Mouse (Mus musculus): Measurements from ENCODE around the gene Sema3b. TPM values are rescaled to one million over a fixed set of nuclear protein-coding genes. Genes with fewer than 3 reads are reported as not detected.

The Sema3b gene
- total RNA-seq, 1 experiment from 2014 or later = 0.12 TPM

DNA sequence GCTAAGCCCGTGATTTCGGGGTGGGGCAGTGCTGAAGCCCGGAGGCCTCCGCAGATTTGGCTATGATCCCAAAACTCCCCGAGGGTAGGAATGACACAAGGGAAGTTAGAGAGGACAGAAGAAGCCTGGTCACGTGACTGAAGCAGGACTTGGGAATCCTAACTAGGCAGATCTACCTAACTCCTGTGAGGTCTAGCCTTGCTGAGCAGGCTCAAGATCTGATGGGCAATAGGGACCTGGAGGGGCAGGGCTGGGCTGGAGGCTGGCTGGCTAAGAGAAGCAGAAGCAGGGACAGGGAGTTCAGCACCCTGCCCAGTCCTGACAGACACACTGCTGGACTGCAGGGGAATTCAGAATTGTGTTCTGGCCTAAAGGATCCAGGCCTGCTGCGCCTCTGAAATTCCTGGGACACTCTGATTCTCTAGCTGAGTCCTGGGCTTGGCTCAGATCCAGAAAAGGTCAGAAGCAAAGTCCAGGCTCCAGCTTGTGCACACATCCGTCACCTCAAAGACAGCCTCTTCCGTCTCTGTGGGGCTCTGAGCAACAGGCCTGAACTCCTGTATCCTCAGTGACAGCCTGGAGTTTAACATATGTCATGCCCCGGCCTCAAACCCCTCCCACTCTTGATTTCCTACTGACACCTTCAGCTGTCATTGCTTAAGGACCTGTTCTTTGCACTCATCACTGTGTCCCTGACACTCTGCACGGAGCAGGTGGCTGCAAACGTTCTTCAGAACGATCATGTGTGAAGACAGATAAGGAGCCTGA lies 9.9 kb upstream of the Sema3b start:
- ATAC-seq (ENCODE audit: extremely low read depth, insufficient number of reproducible peaks, low FRiP score, poor library complexity, severe bottlenecking) = no peak

DNA sequence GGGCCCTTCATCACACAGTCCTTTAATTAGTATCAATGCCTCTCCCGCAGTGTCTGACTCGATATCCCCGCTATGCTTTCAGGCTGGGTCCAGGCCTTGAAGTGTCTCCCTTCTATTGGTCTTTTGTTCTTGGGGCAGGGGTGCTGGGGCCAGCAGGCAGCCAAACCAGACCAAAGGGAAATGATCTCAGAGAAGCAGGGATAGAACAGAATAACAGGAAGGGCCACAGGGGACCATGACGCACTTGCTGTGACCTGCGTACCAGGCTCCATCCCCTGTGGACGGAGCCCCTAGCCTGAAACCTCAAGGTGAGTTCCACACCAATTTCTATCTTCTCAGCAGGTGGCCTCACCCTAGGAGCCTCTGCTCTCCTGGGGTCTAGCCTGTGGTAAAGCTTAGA lies 9.1 kb upstream of the Sema3b start:
- no peak for ATAC-seq (ENCODE audit: extremely low read depth, insufficient number of reproducible peaks, low FRiP score, poor library complexity, severe bottlenecking)

DNA sequence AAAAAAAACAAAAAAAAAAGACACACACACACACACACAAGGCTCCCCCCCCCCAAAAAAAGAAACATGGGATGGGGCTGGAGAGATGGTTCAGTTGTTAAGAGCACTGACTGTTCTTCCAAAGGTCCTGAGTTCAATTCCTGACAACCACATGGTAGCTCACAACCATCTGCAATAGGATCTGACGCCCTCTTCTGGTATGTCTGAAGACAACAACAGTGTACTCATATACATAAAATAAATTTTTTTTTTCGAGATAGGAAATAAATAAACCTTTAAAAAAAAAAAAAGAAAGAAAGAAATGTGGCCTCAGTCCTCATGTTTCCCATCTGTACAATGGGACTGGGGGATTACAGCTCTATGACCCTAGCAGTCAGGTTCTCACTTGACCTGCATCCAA lies 8.4 kb upstream of the Sema3b start:
- ATAC-seq (ENCODE audit: extremely low read depth, insufficient number of reproducible peaks, low FRiP score, poor library complexity, severe bottlenecking) = no peak

DNA sequence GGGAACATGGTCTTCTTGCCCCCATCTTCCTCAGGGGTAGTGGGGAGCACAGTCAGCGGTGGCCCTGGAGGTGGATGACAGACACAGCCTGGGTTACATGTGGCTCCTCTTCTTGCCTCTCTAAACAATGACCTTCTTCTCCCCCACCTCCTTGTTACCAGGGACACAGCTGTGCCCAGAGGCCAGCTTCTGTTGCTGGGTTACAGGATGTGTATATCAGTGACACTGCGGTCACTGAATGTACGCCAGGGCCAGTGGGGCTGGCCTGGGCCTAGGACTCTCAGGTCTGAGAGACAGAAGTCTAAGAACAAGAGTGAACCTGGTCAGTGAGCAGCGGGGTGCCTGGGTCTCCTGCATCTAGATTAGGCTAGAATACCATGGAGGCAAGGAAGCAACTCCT lies 6.0 kb upstream of the Sema3b start:
- ATAC-seq (ENCODE audit: extremely low read depth, insufficient number of reproducible peaks, low FRiP score, poor library complexity, severe bottlenecking) = no peak

DNA sequence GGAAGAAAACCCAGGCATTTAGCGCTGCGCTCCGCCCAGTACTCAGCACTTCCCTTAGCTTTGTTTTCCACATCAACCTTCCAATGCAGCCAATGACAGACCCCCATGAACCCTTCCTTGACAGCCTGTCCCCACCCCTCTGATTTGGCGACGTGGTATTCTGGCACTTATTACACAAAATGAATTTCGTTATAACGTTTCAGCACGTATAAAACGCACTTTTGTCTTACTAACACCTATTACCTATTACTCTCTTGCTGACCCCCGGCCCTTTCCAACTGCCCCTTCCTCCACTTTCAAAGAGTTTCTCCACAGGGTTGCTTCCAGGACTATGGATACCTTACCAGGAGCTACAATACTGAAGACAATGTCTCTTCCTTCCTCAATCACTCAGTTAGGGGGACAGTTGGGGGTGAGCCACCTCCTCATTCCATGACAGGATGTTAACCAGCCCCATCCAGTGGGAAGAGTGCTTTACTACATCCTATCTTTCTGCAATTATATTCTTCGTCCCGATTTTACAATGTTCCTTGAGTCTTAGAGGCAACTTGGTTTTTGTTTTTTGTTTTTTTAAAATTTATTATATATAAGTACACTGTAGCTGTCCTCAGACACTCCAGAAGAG lies 4.0 kb upstream of the Sema3b start:
- no peak for ATAC-seq (ENCODE audit: extremely low read depth, insufficient number of reproducible peaks, low FRiP score, poor library complexity, severe bottlenecking)

DNA sequence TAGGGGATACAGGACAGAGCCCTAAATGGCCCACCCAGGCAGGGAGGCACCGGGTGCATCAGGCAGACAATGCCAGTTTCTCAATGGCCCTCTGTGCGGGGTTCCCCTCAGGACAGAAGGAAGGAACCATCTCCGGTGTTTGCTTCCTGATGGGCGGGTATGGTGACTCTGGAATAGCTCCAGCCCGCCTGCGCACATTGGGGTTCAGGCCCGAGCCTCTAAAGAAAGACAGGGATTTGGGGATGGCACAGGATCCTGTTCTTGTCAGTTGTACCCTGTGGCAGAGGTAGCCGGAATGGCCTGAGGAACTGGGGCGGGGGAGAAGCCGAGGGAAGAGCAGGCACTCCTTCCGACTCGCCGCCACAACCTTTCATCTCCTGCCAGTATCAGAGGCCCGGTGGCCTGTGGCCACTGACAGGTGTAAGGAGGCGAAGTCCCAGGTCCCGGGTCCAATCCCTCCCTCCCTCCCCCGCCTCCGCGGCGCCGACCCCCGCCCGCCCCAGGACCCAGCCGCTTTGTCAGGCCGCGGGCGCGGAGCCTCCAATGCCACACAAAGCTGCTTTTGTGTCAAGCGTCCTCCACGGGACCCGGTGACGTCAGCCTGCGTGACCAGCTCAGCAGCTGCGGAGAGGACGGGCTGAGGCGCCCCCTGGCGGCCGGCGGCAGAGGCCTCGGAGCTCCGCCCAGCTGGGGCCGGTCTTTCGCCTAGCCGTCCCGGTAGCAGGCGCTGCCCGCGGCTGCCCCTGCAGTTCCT lies 3.3 kb upstream of the Sema3b start:
- ATAC-seq (ENCODE audit: extremely low read depth, insufficient number of reproducible peaks, low FRiP score, poor library complexity, severe bottlenecking) = peak; percentile 81

DNA sequence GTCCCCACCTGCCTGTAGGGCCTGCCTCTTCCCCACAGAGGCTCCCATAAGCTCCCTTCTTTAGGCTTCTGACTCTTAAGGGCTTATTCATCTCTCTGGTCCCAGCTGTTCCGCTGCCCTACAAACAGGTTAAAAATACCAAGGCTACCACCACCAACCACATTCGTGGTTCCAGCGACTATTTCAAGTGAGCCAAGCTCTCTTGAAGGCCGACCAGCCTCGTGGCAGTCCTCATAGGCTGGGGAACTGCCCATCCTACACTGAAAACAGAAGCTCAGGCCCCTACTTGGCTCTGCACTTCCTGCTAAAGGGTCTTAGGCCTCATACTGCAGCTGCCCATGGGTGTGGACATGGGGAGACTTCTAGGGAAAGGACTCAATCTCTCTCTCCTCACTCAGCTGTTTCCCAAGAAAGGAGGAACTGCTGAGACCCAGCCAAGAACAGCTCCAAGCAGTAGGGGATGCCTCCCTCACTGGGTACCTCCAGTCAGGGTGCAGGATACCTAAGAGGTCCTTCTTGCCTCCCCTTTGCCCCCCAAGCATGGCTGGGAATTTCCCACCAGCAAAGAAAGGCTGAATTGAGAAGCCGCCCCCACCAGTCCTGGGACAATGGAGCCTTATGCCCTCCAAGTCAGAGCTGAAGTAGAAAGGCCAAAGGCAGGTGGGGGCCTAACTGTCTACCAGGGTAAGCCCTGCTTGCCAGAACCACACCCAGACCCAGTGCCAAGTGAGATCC lies 2.6 kb upstream of the Sema3b start:
- ATAC-seq (ENCODE audit: extremely low read depth, insufficient number of reproducible peaks, low FRiP score, poor library complexity, severe bottlenecking) = no peak

DNA sequence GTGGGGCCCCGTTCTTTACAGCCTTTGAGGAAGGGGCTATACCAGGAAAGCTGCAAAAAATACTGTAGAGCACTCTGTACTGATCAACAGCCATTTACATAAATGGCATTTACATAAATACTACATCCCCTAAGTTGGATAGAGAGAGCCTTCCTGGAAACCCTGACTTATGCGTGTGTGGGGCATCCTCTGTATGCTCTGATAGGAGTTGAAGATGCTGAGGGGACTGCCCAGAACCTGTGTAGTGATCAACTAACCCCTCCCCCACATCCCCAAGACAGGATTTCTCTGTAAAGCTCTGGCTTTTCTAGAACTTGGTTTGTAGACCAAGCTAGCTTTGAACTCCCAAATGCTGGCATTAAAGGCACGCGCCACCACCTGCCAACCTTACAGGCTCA lies 403 bp upstream of the Sema3b start:
- ATAC-seq (ENCODE audit: extremely low read depth, insufficient number of reproducible peaks, low FRiP score, poor library complexity, severe bottlenecking) = no peak

DNA sequence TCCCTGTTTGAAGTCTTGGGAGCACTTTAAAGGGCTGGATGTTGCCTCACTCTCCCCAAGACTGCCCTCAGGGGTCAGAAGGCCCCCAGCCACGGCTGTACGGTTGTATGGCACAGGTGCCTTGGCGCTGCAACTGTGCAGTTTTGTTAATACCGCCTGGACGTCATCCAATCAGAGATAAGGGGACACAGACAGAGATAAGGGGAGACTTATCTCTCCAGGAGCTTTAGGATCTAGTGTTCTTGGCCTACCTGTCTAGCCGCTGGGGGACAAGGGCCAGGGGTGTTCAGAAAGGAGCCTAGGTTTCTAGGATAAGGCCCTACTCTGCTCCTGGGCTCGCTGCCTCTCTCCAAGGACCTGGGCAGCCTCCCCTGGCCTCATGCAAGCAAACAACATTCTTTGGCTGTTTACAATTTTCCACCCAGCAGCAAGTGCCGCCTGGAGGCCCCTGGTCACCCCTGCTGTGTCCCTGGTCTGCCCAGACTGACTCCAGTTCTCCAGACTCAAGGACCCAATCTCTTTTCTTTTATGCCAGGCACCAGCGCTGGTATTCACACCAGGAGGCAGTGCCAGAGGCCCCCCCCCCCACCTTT lies 1.3 kb downstream of the Sema3b start:
- ATAC-seq (ENCODE audit: extremely low read depth, insufficient number of reproducible peaks, low FRiP score, poor library complexity, severe bottlenecking) = no peak

DNA sequence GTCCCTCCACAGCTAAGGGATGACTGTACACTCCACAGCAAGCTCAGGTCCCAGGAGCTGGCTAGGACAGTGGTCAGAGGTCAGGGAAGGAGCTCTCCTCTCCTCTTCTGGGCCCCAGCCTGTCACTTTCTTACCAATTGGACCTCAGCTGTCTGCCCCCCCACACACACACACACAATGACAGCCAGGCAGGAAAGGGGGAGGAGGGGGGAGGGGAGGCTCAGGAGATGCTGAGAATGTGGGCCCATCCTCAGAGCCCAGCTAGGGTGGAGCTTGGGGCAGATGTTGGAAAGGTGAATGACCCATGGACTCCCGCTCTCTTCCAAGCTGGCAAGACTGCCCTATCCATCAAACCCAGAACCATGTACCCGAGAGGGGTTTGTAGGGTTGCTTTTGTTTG lies 2.0 kb downstream of the Sema3b start:
- no peak for ATAC-seq (ENCODE audit: extremely low read depth, insufficient number of reproducible peaks, low FRiP score, poor library complexity, severe bottlenecking)

DNA sequence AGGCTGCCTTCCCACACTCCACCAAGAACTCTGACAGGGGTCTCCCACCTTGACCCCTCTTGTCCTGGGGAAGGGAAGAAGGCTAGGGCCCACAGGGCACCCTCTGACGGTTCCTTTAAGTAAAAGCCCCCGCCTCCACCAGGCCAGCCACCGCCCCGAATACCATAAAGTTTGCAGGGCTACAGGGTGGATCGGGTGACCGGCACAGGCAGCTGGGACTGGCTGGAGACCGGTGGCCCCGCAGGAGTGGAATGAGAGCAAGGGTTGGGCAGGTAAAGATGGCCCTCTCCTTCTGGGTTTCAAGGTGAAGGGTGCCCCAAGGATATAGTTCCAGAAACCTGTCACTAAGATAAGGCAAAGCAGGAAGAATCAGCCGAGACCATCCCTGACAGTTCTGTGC lies 2.4 kb downstream of the Sema3b start:
- no peak for ATAC-seq (ENCODE audit: extremely low read depth, insufficient number of reproducible peaks, low FRiP score, poor library complexity, severe bottlenecking)

DNA sequence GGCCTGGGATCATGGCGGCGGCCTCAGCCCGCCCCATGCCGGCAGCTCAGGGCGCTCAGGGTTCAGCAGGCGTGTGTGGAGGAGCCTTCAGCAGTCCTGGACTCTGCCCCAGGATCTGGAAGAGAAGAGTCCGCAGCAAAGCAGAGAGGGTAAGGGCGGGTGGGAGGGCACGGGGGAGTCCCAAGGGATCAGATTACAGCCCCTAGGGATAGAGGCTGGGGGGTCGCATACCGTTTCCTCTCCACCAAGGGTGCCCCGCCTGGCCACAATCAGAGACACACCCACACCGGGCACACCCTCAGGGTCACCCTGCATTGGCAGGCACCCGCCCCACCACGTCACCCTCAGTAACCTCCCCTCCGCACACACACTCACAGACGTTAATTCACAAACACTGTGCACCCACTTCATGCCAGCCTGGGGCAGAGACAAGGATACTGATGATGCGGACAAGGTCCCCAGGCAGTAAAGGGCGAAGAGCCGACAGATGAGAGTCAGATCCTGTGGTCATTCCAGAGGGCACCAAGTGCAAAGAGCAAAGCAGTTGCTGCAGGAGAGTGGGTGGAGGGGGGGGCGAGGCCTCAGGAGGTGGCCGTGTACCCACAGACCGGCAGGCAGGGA lies 3.9 kb downstream of the Sema3b start:
- no peak for ATAC-seq (ENCODE audit: extremely low read depth, insufficient number of reproducible peaks, low FRiP score, poor library complexity, severe bottlenecking)

DNA sequence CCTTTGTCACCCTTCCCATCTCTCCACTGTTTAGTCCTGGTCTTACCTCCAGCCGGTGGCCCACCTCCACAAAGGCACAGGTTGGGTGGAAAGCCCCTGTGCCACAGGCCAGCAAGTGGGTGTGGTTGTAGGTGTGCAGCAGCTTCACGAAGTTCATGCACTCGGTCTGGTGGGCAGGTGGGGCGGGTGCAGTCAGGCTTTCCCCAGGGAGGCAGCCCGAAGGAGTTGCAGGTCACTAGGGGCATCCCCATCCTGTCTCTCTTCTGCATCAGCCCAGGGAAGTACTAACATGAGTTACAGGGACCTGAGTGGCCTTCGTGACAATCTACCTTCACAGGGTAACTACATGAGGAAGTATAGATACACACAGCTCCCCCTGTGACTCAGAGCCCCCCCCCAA lies 5.8 kb downstream of the Sema3b start:
- peak; percentile 34; the same call in 1 of the 2 replicates for ATAC-seq (ENCODE audit: extremely low read depth, insufficient number of reproducible peaks, low FRiP score, poor library complexity, severe bottlenecking)

DNA sequence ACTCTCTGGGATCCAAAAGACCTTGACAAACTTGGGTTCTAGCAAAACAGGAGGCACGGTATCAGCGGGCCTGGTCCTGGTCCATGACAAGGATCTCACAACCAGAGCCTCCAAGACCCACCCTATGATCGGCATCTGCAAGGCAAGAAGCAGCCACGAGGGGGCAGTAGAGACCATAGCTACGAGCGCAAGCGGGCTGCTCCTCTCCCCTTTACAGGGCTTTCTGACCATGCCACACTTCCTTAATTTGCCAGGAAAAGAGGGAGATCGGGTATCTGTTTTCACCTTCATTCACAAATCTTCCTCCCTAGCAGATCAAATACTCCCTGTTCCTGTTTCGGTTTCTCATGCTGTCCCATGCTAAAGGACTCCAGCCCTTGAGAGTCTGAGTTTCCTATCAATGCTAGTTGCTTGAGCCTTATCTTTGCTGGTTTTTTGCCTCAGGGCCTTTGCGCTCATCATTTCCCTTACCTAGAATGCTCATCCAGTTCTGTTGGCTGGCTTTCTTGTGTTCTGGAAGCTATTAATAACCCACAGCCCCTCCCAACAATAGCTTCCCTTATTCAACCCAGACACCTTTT lies 6.9 kb downstream of the Sema3b start:
- peak; percentile 74 for ATAC-seq (ENCODE audit: extremely low read depth, insufficient number of reproducible peaks, low FRiP score, poor library complexity, severe bottlenecking)

DNA sequence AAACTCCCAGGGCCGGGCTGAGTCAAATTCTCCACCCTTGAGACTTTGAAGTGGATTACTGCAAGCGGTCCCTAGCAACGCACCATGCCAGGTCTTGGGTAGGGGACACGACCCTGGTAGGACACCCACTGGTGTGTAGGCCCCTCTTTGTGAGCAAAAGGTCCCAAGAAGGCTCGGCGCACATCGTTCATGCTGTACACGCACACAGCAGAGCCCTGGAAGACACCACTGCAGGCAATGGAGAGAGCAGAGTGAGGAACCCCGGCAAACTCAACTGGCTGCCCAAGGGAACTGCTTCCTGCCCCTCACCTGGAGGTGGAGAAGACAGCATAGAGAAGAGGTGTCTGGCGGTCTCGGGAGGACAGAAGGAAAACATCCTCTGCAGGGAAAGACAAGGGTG lies 7.8 kb downstream of the Sema3b start:
- no peak for ATAC-seq (ENCODE audit: extremely low read depth, insufficient number of reproducible peaks, low FRiP score, poor library complexity, severe bottlenecking)

DNA sequence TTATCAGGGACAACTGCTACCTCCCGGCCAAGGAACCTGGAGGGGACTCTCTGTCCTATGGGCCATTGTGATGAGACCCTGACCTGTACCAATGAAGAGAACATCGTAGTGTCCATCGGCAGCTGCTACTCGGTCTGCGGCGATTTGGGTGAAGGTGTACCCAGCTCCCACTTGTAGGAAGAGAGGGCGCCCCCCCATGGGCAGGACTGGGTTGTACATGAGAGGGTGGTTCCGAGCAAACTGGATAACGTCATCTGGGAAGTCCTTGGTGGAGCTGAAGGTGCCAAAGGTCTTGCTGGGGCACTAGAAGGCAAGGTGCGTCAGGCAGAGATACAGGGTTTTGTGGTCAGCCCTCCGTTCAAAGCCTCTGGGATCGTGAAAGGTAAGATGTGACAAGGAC lies 8.3 kb downstream of the Sema3b start:
- ATAC-seq (ENCODE audit: extremely low read depth, insufficient number of reproducible peaks, low FRiP score, poor library complexity, severe bottlenecking) = no peak

DNA sequence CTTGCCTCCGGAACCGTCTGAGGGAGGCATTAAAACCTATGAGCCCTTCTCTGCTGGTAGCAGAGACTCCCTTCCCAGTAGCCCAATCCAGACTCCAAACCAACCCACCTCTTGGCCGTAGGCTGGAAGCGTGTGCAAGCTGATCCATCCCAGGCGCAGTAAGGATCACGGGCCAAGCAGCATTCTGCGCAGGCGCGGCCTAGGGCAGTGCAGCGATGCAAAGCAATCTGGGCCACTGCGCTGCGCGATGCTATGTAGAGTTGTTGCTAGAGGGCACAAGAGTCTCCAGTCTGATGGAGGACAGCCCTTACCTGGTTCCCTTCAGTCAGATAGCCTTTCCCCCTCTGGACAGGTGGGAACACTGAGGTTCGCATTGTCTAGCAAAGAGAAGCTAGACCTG lies 9.2 kb downstream of the Sema3b start:
- no peak for ATAC-seq (ENCODE audit: extremely low read depth, insufficient number of reproducible peaks, low FRiP score, poor library complexity, severe bottlenecking)

DNA sequence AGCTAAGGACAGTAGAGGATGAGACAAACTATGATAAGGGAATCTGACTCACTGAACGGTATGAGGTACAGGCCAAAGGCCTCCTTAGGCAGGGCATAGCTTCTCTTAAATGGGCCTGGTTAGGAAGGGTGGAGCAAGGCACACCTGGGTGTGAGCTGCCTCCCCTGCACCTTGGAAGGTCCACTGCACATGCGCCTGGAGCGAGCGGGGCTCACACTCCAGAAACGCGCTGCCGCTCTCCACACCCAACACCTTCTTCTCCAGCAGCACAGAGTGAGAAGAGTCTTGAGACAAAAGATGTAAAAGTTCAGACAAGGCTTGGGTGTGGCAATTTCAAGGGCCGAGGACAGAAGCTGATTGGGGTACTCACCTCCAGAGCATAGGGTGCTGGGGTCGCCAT lies 9.6 kb downstream of the Sema3b start:
- no peak for ATAC-seq (ENCODE audit: extremely low read depth, insufficient number of reproducible peaks, low FRiP score, poor library complexity, severe bottlenecking)

All from neutrophil, adult 5-6 weeks (primary cell).